In the genomic region with DNA sequence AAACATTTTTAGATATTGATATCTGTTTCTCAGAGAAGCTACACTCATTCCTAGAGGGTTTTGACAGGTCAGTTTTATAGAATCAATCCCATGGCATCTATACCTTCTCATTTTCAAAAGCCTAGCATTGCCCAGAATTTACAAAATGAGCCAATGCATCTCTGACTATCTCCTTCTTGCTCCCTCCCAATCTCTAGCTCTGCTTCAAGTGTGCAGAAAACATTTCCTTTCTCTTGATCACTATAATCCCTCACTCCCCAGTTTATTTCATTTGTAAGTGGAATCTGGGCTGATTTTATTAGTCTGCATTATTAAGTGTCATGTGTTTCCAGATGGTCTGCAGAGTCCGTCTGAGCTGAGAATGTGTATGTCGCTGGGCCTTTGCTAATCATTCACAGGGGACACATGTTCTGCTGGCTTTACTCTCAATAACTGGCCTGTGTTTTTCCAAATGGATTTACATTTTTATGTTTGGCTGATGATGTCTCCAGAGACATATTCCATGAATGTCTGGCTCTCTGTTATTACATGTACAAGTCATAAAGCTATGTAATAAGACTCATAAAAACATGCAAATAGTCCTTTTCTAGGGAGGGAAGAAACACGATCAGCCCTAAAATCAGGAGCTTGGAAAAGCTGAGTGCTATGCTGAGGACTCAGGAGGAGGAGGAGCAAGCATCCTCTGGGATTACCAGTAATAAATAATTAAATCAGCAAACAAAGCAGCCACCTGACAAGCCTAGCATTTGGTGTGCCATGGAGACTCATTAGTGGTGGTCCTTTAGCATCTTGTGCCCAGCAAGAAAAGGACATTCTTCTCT, we compare ENCODE assay signal across 15 mouse cellular contexts.
DNase-seq lines count a peak whose midpoint lies in the region; ATAC-seq and TF ChIP-seq lines count a peak whose summit lies in the region.
"Had no signal": no experiment of that assay in that cellular context is flagged by ENCODE, and none has a peak within 500 bp of the region (broad histone marks: within the 10 kb centered on the region; RNA-seq: fewer than 3 reads in every experiment).

No protein-coding gene starts in this region.

- ATAC-seq in kidney, postnatal 0 days (replicated peaks; ENCODE audit: low FRiP score, low read depth) = no peak
- ATAC-seq in kidney, embryonic 14.5 days (ENCODE audit: low FRiP score, low TSS enrichment) = no peak
- peak; percentile 74 for ATAC-seq in hindbrain, embryonic 13.5 days (ENCODE audit: low FRiP score)
- peak; percentile 82 for ATAC-seq in limb, embryonic 12.5 days (ENCODE audit: insufficient number of reproducible peaks, insufficient read depth, low FRiP score, low TSS enrichment, low read depth)
- ATAC-seq in neural tube, embryonic 12.5 days (ENCODE audit: low FRiP score, low read depth) = peak; percentile 79
- ATAC-seq in forebrain, embryonic 12.5 days (ENCODE audit: low FRiP score) = no peak
- ATAC-seq: forebrain, embryonic 13.5 days had no signal

- no peaks in the 10 kb centered on the region for H3K9me3 ChIP-seq in kidney, postnatal 0 days (replicated peaks; ENCODE audit: low read length)
- H3K9me3 ChIP-seq in kidney, embryonic 14.5 days (ENCODE audit: control insufficient read depth, low read length) = no peaks in the 10 kb centered on the region
- no peaks in the 10 kb centered on the region for H3K9me3 ChIP-seq in hindbrain, embryonic 13.5 days
- no peaks in the 10 kb centered on the region for H3K9me3 ChIP-seq in limb, embryonic 12.5 days
- no peaks in the 10 kb centered on the region for H3K9me3 ChIP-seq in neural tube, embryonic 12.5 days
- H3K9me3 ChIP-seq in forebrain, embryonic 12.5 days = no peaks in the 10 kb centered on the region
- H3K9me3 ChIP-seq: forebrain, embryonic 13.5 days; heart, embryonic 15.5 days; liver, embryonic 15.5 days had no signal

- H3K4me2 ChIP-seq in kidney, postnatal 0 days (ENCODE audit: low read length) = no peak overlapping the region
- no peak overlapping the region for H3K4me2 ChIP-seq in kidney, embryonic 14.5 days (replicated peaks; ENCODE audit: low read depth, low read length)
- H3K4me2 ChIP-seq in hindbrain, embryonic 13.5 days = no peak overlapping the region
- no peak overlapping the region for H3K4me2 ChIP-seq in limb, embryonic 12.5 days
- H3K4me2 ChIP-seq in neural tube, embryonic 12.5 days (replicated peaks) = no peak overlapping the region
- no peak overlapping the region for H3K4me2 ChIP-seq in forebrain, embryonic 12.5 days
- H3K4me2 ChIP-seq: forebrain, embryonic 13.5 days; heart, embryonic 15.5 days; liver, embryonic 15.5 days had no signal

- H3K4me3 ChIP-seq in kidney, postnatal 0 days (replicated peaks; ENCODE audit: low read depth, low read length) = no peak overlapping the region
- H3K4me3 ChIP-seq in kidney, embryonic 14.5 days (ENCODE audit: low read length) = no peak overlapping the region
- H3K4me3 ChIP-seq in hindbrain, embryonic 13.5 days = no peak overlapping the region
- no peak overlapping the region for H3K4me3 ChIP-seq in limb, embryonic 12.5 days (replicated peaks)
- H3K4me3 ChIP-seq in neural tube, embryonic 12.5 days = no peak overlapping the region
- no peak overlapping the region for H3K4me3 ChIP-seq in forebrain, embryonic 12.5 days (replicated peaks)
- H3K4me3 ChIP-seq: forebrain, embryonic 13.5 days; heart, embryonic 15.5 days; liver, embryonic 15.5 days had no signal

- no peak overlapping the region for H3K9ac ChIP-seq in kidney, postnatal 0 days (ENCODE audit: low read depth, low read length)
- no peak overlapping the region for H3K9ac ChIP-seq in kidney, embryonic 14.5 days (ENCODE audit: low read depth, low read length)
- H3K9ac ChIP-seq in hindbrain, embryonic 13.5 days = no peak overlapping the region
- no peak overlapping the region for H3K9ac ChIP-seq in limb, embryonic 12.5 days (replicated peaks)
- H3K9ac ChIP-seq in neural tube, embryonic 12.5 days = no peak overlapping the region
- H3K9ac ChIP-seq in forebrain, embryonic 12.5 days = no peak overlapping the region
- H3K9ac ChIP-seq: forebrain, embryonic 13.5 days; heart, embryonic 15.5 days; liver, embryonic 15.5 days had no signal

- no peaks in the 10 kb centered on the region for H3K27me3 ChIP-seq in kidney, postnatal 0 days (ENCODE audit: insufficient read depth, low read length)
- no peaks in the 10 kb centered on the region for H3K27me3 ChIP-seq in kidney, embryonic 14.5 days (ENCODE audit: control insufficient read depth, insufficient read depth, low read length)
- no peaks in the 10 kb centered on the region for H3K27me3 ChIP-seq in hindbrain, embryonic 13.5 days
- H3K27me3 ChIP-seq in limb, embryonic 12.5 days = no peaks in the 10 kb centered on the region
- H3K27me3 ChIP-seq in neural tube, embryonic 12.5 days (replicated peaks) = no peaks in the 10 kb centered on the region
- H3K27me3 ChIP-seq in forebrain, embryonic 12.5 days = no peaks in the 10 kb centered on the region
- H3K27me3 ChIP-seq: forebrain, embryonic 13.5 days; heart, embryonic 15.5 days; liver, embryonic 15.5 days had no signal

- peak; percentile 37 for DNase-seq in kidney, postnatal 0 days (ENCODE audit: low spot score)
- no peak for DNase-seq in kidney, postnatal 14 days
- DNase-seq: cerebellum, adult 11-12 months; cerebellum, postnatal 36 days; heart, adult 11 months; kidney, postnatal 10 days; right cerebral cortex, postnatal 14 days had no signal

- no peak for TF ChIP-seq CTCF in kidney, postnatal 0 days (IDR thresholded peaks at IDR 0.05; ENCODE audit: low read depth)

- H3K36me3 ChIP-seq in kidney, postnatal 0 days (ENCODE audit: insufficient read depth, low read length) = no peaks in the 10 kb centered on the region
- no peaks in the 10 kb centered on the region for H3K36me3 ChIP-seq in kidney, embryonic 14.5 days (ENCODE audit: control insufficient read depth, insufficient read depth, low read length)
- no peaks in the 10 kb centered on the region for H3K36me3 ChIP-seq in hindbrain, embryonic 13.5 days
- H3K36me3 ChIP-seq in limb, embryonic 12.5 days = no peaks in the 10 kb centered on the region
- no peaks in the 10 kb centered on the region for H3K36me3 ChIP-seq in neural tube, embryonic 12.5 days
- no peaks in the 10 kb centered on the region for H3K36me3 ChIP-seq in forebrain, embryonic 12.5 days (replicated peaks)
- H3K36me3 ChIP-seq: heart, embryonic 15.5 days; liver, embryonic 15.5 days had no signal

- H3K27ac ChIP-seq in kidney, postnatal 0 days = no peak overlapping the region
- H3K27ac ChIP-seq in kidney, embryonic 14.5 days (ENCODE audit: low read depth, low read length) = no peak overlapping the region
- peak overlapping the region; percentile 52 for H3K27ac ChIP-seq in hindbrain, embryonic 13.5 days
- H3K27ac ChIP-seq in limb, embryonic 12.5 days = peak overlapping the region; percentile 56
- H3K27ac ChIP-seq in neural tube, embryonic 12.5 days = no peak overlapping the region
- H3K27ac ChIP-seq in forebrain, embryonic 12.5 days = no peak overlapping the region
- H3K27ac ChIP-seq: forebrain, embryonic 13.5 days; heart, embryonic 15.5 days; liver, embryonic 15.5 days had no signal

- H3K4me1 ChIP-seq in kidney, postnatal 0 days (replicated peaks; ENCODE audit: insufficient read depth, low read length) = no peaks in the 10 kb centered on the region
- H3K4me1 ChIP-seq in kidney, embryonic 14.5 days (ENCODE audit: control insufficient read depth, insufficient read depth, low read length) = no peaks in the 10 kb centered on the region
- H3K4me1 ChIP-seq in hindbrain, embryonic 13.5 days (replicated peaks) = no peaks in the 10 kb centered on the region
- H3K4me1 ChIP-seq in limb, embryonic 12.5 days (replicated peaks) = peaks cover 8% of the 10 kb centered on the region
- H3K4me1 ChIP-seq in neural tube, embryonic 12.5 days = no peaks in the 10 kb centered on the region
- H3K4me1 ChIP-seq in forebrain, embryonic 12.5 days = no peaks in the 10 kb centered on the region
- H3K4me1 ChIP-seq: forebrain, embryonic 13.5 days; heart, embryonic 15.5 days; liver, embryonic 15.5 days had no signal

- 46% methylated on average over 3 of the region's 3 CpGs for WGBS in kidney, postnatal 0 days
- 46% methylated on average over 3 of the region's 3 CpGs for WGBS in kidney, embryonic 14.5 days
- WGBS in hindbrain, embryonic 13.5 days = 40% methylated on average over 3 of the region's 3 CpGs
- WGBS in limb, embryonic 12.5 days = 21% methylated on average over 3 of the region's 3 CpGs
- WGBS in neural tube, embryonic 12.5 days = 41% methylated on average over 3 of the region's 3 CpGs
- WGBS in forebrain, embryonic 12.5 days = 70% methylated on average over 3 of the region's 3 CpGs

Comparison
In these comparisons a context has a peak if more than half of its experiments do, and no peak if none do; other contexts are left out.
1. ATAC-seq: peak in hindbrain, embryonic 13.5 days (single experiment), limb, embryonic 12.5 days (single experiment) and neural tube, embryonic 12.5 days (single experiment); none in kidney, postnatal 0 days (single experiment), kidney, embryonic 14.5 days (single experiment) and forebrain, embryonic 12.5 days (single experiment).
2. H3K27ac ChIP-seq: peak in hindbrain, embryonic 13.5 days (single experiment) and limb, embryonic 12.5 days (single experiment); none in kidney, postnatal 0 days (single experiment), kidney, embryonic 14.5 days (single experiment), neural tube, embryonic 12.5 days (single experiment) and forebrain, embryonic 12.5 days (single experiment).